Mouse (Mus musculus) cerebellum, postnatal 36 days (tissue): ENCODE results near the gene Tnfrsf8.
"Not testable (repeated sequence)": the region's sequence is repeated elsewhere in the genome, so short reads cannot be mapped to it uniquely, and the experiment has no call there.

ENCODE experiments used
- DNase-seq, 2 experiments: peaks; one replicate each; pipeline ENCODE4 v3.0.0; 2021 to 2022; ENCODE audit warnings: mixed read lengths in 2 of 2

Gene Tnfrsf8

GRCm38 (mm10) chr4:145314836-145315467 lies at the start of gene Tnfrsf8:
Gene Tnfrsf8 (minus strand): TSS chr4:145315164.
- no peak for DNase-seq

GRCm38 (mm10) chr4:145361635-145362034 lies 46.7 kb upstream of the Tnfrsf8 start:
- DNase-seq: not testable (repeated sequence)

DNA sequence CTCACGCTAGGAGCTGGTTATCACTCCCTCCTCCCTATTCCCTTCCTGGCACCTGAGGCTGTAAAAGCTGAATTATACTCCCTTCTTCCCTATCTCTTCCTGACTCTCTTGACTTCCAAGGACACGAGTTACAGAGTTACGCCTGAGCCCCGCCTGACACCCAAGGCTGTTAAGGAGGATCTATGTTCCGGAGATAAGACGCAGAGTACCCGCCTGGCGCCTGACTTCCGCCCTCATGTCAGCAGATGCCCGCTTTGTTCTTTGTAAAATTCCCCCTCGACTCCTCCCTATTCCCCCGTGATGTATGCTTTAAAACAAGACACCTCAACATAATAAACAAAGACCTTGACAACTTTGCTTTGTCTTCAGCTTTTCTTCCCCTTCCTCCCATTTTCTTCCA lies 46.1 kb upstream of the Tnfrsf8 start:
- no peak for DNase-seq

GRCm38 (mm10) chr4:145360567-145360966 lies 45.6 kb upstream of the Tnfrsf8 start:
- no peak for DNase-seq

DNA sequence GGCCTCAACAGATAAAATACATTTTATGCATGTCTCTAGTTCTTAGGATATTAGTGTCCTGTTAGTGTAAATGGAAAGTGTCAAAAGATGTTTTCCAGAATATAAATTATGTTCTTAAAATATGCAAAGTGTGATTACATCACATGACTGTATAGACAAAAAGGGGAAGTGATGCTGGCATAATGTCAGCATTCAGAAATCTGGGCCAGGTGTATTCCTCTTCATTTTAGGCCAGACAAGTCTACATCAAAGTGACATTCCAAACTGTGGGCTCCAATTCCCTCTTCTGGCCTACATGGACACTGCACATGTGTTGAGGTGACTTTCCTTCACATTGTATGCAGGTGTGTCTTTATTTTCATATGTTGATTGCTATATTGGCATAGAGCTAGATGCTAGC lies 41.3 kb upstream of the Tnfrsf8 start:
- no peak for DNase-seq

DNA sequence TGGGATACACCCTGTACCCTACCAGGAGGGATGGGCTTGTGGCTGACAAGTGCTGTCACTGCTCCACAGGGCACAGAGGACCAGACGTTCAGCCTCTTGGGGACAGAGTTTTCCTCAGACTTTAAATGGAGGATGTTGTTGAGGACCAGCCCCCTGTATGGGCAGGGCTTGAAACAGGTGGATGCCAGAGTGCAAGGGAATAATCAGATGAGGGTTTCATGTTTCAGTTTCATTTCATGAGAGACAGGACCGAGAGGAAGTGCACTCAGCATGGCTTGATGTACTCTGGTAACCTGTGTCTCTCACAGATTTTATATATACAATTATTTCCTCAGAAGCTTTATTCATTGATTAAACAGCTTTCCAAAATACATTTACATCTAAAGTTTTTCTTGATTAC lies 38.9 kb upstream of the Tnfrsf8 start:
- no peak for DNase-seq

DNA sequence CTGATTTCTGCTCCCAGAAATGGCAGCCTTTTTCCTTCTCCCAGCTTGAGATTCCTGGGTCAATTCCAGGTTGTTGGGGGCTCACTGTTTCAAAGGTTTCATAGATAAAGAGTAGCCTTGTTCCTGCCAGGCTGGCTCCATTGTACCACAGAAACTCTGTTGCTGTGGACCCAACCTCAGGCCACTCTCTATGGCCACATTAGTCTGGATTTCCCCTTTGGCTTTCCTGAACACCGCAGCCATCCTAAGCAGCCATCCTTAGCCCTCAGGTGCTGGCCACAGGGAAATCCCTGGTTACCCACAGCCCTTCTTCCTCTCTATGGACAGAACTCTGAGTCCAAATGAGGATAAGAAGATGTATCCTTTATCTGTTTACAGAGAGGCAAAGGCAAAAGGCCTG lies 30.0 kb upstream of the Tnfrsf8 start:
- no peak for DNase-seq

- DNase-seq: no peak
Measured at GRCm38 (mm10) chr4:145341879-145342809, 27.2 kb upstream of the Tnfrsf8 start.

DNA sequence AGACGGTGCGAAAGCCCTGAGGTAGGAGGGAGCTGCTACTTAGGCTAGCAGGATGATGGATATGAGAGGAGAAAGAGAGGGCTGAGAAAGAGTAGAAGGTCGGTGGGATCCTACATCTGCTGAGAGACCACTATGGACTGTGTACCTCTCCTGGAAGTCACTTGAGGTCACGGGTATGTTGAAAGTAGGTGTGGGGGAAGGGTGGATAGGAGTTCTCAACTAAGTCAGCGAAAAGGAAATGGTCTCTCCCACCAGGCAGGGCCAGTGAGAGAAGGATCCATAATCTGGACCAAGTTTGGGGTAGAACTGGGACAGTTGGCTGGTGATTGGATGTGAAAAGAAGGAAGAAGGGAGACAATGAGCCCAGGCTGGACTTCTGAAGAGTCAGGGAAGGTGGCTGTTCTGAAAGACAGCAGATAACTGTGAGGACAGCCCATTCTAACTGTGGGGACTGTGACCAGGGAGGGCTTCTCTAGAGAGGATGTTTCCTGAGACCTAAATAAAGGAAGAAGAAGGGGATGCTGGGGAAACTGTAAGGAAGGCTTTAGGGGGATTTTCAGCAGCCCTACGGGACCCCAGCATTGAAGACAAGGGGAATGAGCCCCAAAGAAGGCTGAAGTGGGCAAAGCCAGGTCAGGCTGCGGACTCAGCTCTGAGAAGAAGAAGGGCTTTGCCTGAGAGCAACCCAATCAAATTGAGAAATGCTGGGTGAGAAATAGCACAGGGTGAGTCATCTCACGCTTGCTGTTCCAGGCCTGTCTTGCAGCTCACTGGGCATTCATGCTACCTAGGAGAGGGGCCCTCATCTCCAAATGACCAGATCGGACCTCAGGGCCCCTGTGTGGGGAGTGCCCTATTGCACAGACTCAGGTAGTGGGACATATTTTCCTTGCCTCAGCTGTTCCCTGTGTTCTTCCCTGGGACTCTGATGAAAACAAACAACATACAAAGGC lies 23.2 kb upstream of the Tnfrsf8 start:
- DNase-seq: no peak

DNA sequence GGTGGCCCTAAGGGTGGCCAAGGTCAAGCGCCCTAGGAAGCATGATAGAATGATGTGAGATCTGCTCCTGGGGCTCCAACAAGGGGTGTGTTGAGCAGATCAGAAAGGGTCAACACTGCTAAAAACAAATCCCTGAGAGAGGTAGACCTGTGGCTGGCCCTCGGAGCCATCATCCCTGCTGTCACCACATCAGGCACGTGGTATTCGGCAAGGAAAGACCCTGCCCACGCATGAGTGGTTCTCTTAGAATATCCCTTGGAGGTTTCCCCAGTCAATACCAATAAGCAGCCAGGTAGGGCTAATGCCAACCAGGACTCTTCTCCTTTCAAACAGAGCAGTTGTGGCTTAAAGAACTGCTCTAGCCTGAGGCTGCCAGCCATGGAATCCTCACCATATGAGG lies 21.6 kb upstream of the Tnfrsf8 start:
- DNase-seq: no peak

DNA sequence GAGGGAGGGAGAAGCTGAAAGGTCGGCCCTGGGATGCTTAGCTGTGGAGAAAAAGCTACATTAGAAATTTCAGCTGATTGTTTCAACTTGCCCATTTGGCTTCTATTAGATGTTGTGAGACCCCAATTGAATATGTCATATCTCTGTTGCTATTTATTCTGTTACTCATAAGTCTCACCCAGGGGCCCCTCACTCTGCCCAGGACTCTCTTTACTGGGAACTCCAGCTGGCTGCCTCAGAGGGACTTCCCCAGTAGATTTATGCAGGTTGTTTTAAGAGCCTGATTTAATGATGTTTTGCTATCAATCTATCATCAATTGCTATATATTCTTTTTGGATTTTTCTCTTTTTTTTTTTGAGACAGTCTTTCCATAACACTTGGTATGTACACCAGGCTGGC lies 21.1 kb upstream of the Tnfrsf8 start:
- no peak for DNase-seq

DNA sequence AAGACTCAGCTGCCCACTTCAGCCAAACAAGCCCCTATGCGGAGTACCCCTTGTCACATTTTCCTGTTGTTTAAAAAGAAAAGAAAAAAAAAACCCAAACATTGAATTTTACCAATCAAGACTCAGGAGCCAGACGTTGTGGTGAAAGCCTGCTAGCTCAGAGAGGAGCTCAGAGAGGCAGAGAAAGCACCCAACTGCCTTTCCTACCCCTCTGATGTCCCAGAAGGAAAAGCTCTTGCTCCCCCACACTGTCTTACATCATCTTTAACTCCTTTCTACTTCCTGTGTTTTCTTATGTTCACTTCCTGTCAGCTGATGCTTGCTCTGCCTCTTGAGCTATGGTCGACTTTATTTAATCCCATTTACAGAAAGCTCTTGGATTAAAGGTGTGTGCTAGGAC lies 8.7 kb upstream of the Tnfrsf8 start:
- DNase-seq: no peak

GRCm38 (mm10) chr4:145322995-145323627 lies 8.1 kb upstream of the Tnfrsf8 start:
- no peak for DNase-seq

DNA sequence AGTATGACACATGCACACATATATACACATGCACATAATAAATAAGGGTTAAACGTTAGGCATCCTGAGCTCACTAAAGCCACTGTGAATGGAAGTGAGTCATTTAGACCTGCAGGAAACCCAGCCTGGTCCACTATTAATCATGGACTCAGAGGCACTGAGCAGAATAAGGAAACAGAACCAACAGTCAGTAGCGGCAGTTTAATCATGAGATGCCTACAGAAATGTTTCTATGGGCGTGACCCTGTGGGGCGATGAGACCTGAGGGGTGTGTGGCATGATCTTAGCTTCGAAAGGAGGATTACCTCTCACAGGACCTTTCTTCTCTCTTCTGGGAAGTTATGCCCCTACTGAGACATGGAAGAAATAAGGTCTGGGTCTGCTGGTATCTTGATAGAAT lies 7.2 kb upstream of the Tnfrsf8 start:
- DNase-seq: no peak

DNA sequence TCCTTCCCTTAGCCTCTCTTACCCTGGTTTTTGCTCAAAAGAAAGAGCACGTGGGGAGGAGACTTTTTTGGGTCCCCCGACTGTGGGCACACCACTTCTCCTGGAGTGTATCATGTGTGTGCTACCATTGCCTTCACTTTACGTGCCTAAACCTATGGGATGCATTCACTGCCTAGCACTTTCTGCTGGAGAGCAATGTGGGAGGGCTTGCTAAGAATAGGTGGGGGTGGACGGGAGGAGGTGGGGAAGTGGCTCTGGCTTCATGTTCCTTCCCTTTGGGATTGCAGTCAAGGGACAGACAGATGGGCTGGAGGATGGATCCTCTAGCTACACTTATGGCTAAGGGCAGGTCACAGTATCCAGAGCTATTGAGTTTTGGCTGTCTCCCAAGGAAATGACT lies 5.7 kb upstream of the Tnfrsf8 start:
- no peak for DNase-seq

- DNase-seq: no peak
Measured at GRCm38 (mm10) chr4:145319274-145320226, 4.6 kb upstream of the Tnfrsf8 start.

- DNase-seq: no peak
Measured at GRCm38 (mm10) chr4:145316708-145317107, 1.7 kb upstream of the Tnfrsf8 start.

GRCm38 (mm10) chr4:145313966-145314365 lies 998 bp downstream of the Tnfrsf8 start:
- no peak for DNase-seq

GRCm38 (mm10) chr4:145313256-145313655 lies 1.7 kb downstream of the Tnfrsf8 start:
- DNase-seq: no peak

- no peak for DNase-seq
Measured at GRCm38 (mm10) chr4:145312530-145312929, 2.4 kb downstream of the Tnfrsf8 start.

DNA sequence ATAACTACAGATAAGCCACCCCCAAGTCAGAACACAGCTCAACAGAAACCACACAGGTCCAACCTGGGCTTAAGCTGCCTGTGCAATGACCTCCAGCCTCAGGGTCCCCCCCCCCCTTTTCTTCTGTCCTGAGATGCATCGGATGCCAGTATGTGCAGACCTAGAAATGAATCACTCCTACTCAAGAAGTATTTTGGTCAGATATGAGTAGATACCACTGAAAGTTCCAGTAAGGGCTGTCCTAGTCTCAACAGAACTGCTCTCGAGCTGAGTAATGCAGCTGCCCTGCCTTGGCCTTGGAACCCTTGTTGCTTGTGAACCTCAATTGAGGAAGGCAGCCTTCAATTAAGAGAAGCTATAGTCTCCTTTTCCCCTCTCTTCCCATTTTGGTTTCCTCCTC lies 4.1 kb downstream of the Tnfrsf8 start:
- no peak for DNase-seq
